Mouse (Mus musculus): ENCODE measurements around the gene Rps29. TPM values are rescaled to one million over a fixed set of nuclear protein-coding genes. Genes with fewer than 3 reads are reported as not detected.

Rps29 gene
- 1,000 to 10,000 TPM in 2 of 4 experiments, 100 to 1,000 TPM in 2; 850 to 1,105 (median 983) TPM for total RNA-seq (2022)

- DNase-seq (ENCODE audit: low spot score in 2 of 2) = peak; percentile 95 to 97
Observed at GRCm38 (mm10) chr12:69158765-69159577, at the start of gene Rps29. Gene Rps29 (minus strand): TSS chr12:69159186.

DNA sequence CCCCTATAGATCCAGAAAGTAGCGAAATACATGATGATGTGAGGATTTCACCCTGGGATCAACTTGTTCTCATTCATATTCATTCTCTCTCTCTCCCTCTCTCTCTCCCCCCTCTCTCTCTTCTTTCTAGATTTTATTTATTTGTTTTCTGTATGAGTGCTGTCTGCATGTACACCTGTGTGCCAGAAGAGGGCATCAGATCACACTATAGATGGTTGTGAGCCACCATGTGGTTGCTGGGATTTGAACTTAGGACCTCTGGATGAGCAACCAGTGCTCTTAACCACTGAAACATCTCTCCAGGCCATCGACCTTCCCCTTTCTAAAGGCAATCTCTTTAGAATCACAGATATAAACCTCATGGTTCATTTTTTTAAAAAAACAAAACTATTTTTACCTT is 49.5 kb upstream of the Rps29 start:
- no peak for DNase-seq (ENCODE audit: low spot score in 2 of 2)

- no peak for DNase-seq (ENCODE audit: low spot score in 2 of 2)
Observed at GRCm38 (mm10) chr12:69207926-69208325, 48.9 kb upstream of the Rps29 start.

DNA sequence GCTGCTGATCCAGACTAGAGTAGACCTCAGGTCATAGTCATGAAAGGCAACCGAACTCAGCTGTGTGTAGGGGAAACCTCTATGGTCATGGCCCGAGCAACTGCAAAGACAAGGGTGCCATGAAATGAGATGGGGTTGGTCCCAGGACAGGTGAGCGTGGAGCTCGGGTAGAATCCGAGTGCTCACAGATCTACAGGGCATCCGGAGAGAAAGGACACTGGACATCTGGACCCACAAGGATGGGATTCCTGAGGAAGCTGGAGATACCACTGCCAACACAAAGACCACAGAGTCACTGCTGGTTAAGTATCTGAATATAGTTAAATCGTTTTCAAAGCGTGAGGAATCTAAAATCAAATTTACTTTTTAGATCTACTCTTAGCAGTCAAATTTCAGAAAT is 48.4 kb upstream of the Rps29 start:
- no peak for DNase-seq (ENCODE audit: low spot score in 2 of 2)

- no peak for DNase-seq (ENCODE audit: low spot score in 2 of 2)
Observed at GRCm38 (mm10) chr12:69204052-69204833, 45.3 kb upstream of the Rps29 start, which contains the start of gene Gm49384. Gene Gm49384 (minus strand): TSS chr12:69204267.

DNA sequence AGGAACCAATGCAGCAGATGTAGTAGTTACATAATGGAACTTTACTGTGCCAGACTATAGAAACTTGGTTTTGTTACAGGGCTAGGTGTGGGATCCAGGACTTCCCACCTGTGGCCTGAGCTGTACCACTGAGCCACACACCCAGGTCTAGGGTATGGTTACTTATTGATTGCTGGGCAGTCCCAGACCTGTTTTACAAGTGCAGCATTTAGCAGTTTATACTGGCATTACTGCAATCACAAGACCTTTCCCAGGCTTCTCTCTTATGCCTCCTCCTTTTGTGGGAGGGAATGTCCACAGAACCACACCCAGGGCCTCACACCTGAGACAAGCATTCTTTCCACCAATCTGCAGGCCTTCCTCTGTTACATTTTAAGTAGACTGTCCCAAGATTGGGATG is 40.0 kb upstream of the Rps29 start:
- DNase-seq (ENCODE audit: low spot score in 2 of 2) = no peak

GRCm38 (mm10) chr12:69198164-69198535 is 39.2 kb upstream of the Rps29 start, which contains the start of gene Dnaaf2:
Gene Dnaaf2 (minus strand): TSS chr12:69198429.
- DNase-seq (ENCODE audit: low spot score in 2 of 2) = peak in 1 of 2 experiments; percentile 13

GRCm38 (mm10) chr12:69197378-69198163 is 38.6 kb upstream of the Rps29 start:
- DNase-seq (ENCODE audit: low spot score in 2 of 2) = peak in 1 of 2 experiments; percentile 27

GRCm38 (mm10) chr12:69196444-69197377 is 37.7 kb upstream of the Rps29 start, which contains the start of gene Gm49383:
Gene Gm49383 (minus strand): TSS chr12:69197104.
- DNase-seq (ENCODE audit: low spot score in 2 of 2) = peak; percentile 36 to 48

GRCm38 (mm10) chr12:69192637-69193036 is 33.7 kb upstream of the Rps29 start:
- DNase-seq (ENCODE audit: low spot score in 2 of 2) = no peak

- DNase-seq (ENCODE audit: low spot score in 2 of 2) = no peak
Observed at GRCm38 (mm10) chr12:69191396-69191795, 32.4 kb upstream of the Rps29 start.

- no peak for DNase-seq (ENCODE audit: low spot score in 2 of 2)
Observed at GRCm38 (mm10) chr12:69190522-69190921, 31.5 kb upstream of the Rps29 start.

DNA sequence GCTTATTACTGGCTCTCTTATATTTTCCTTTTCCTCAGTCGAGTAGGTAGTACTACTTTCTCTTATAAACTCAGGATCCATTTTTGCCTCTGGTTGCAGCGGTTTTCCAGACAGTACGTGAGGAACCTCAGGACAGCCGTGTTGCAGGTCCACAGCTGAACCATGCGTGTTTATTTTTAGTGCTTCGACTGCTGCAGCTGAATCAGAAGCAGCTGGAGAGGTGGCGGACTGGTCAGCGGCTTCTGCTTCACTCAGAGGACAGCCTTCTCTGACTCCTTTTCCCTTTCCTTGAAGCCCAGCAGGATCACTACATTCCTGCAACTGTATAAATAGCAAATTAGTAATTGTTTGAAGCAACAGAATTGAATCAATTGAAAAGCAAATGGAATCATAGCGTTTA is 31.1 kb upstream of the Rps29 start:
- no peak for DNase-seq (ENCODE audit: low spot score in 2 of 2)

DNA sequence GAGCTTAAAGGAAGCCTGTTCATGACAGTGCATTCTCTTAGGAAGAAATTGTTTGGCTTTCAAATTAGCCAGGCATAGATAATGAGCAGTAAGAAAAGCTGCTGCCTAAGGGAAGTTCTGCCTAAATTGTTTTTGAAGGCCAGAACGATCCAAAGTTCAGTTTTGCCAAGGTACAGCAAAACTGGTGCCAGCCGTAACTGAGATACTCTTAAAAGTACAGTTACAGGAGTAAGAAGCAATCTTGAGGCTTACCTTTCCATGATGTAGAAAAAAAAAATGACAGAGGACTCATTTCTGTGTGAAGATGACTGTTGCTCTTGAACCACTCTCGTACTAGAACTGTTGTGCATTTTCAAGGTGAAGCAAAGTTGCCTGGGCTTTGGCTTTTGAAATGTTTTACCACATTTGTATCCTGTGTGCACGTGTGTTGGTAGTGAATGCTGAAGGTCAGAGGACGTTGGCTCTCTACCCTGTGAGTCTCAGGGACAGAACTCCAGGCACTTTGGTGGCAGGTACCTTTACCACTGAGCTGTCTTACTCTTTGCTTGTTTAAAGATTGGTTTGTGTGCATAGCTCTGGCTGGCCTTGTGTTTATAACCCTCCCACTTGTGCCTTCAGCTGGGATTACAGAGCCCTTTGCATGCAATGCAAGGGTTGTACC is 28.0 kb upstream of the Rps29 start:
- no peak for DNase-seq (ENCODE audit: low spot score in 2 of 2)

GRCm38 (mm10) chr12:69185371-69185770 is 26.4 kb upstream of the Rps29 start:
- DNase-seq (ENCODE audit: low spot score in 2 of 2) = no peak

GRCm38 (mm10) chr12:69184342-69185295 is 25.6 kb upstream of the Rps29 start:
- peak in 1 of 2 experiments; percentile 29 for DNase-seq (ENCODE audit: low spot score in 2 of 2)

DNA sequence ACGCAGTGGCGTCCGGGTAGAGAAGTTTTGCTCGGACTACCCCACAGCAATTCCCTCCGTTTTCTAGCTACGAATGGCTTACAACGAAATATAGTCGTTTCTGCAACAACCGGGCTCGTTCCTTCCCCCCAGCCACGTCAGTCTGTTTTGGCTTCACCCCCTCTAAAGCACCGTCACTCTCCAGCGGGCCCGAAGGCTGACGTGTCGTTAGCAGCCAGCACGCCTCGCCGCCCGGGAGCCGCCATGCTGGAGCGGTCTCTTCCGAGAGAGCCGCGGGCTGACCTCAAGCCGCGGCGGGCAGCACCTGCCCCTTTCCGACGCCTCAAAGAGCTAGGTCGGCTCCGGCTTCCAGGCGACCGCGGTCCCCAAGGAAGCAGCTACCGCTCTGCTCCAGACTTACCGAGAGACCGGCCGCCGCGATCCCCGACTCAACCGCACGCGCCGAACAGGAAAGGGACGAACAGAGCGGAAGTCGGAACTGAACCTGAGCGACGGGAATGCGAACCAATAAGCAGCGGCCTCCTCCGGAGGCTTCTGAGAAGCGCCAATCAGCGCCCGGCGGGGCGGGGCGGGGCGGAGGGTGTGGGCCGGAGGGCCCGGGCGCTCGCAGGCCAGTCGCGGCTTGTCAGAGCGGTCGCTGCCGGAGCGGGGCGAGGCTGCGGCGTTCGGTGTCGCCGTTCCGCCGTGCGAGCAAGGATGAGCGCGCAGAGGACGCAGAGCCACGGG is 24.8 kb upstream of the Rps29 start, which contains the start of the genes Rpl36al and Mgat2:
Gene Rpl36al, minus strand, starts transcription at position 501 of the 726 bp plus-strand sequence.
Gene Mgat2, plus strand, starts transcription at position 575 of the 726 bp plus-strand sequence.
- peak; percentile 96 to 97 for DNase-seq (ENCODE audit: low spot score in 2 of 2)

- no peak for DNase-seq (ENCODE audit: low spot score in 2 of 2)
Observed at GRCm38 (mm10) chr12:69181800-69182199, 22.8 kb upstream of the Rps29 start.
